Mouse (Mus musculus) embryonic fibroblast, embryonic 13.5 days (primary cell): ENCODE results near the gene Myo1c. TPM values are rescaled to one million over a fixed set of nuclear protein-coding genes. Genes with fewer than 3 reads are reported as not detected.

Source experiments
- H3K27ac ChIP-seq: 2 replicates; pipeline ENCODE4 v1.5.1; 2012; ENCODE audit warnings: low read length, control low read depth, inconsistent platforms; ENCODE audit not compliant: insufficient read depth
- H3K4me1 ChIP-seq: 2 replicates; pipeline ENCODE4 v1.6.1; 2011; ENCODE audit warnings: low read length; ENCODE audit not compliant: control insufficient read depth, insufficient read depth
- H3K4me3 ChIP-seq: 2 replicates; pipeline ENCODE4 v1.5.1; 2011; ENCODE audit warnings: mild to moderate bottlenecking, control low read depth, low read length; ENCODE audit not compliant: insufficient read depth
- CTCF ChIP-seq: IDR thresholded peaks from 2 replicates; pipeline ENCODE4 v1.5.1; 2011; ENCODE audit warnings: mild to moderate bottlenecking, control low read depth, low read length, moderate library complexity, borderline replicate concordance; ENCODE audit not compliant: insufficient read depth
- POLR2A ChIP-seq: IDR thresholded peaks from 2 replicates; pipeline ENCODE4 v1.6.1; 2011; ENCODE audit warnings: low read depth, mild to moderate bottlenecking, control low read depth, low read length, moderate library complexity
- polyA plus RNA-seq: library from polyadenylated mRNA; stranded (reverse); fragments of >200 nt; gene quantifications from 2 replicates; pipeline ENCODE4 v1.2.4, GENCODE M21; 2011; ENCODE audit warnings: low read depth; ENCODE audit not compliant: missing spikeins, insufficient read length

Gene Myo1c
- polyA plus RNA-seq, 1 experiment: 169 TPM

- TF ChIP-seq POLR2A (no peak), CTCF (no peak)
- Histone ChIP-seq H3K4me3 (no peak overlapping the region), H3K4me1 (peaks cover 13% of the 10 kb centered on the region), H3K27ac (no peak overlapping the region)
These were observed 27.5 kb upstream of the Myo1c start for GRCm38 (mm10) chr11:75622588-75623329.

- Histone ChIP-seq H3K4me3 (no peak overlapping the region), H3K4me1 (peaks cover 13% of the 10 kb centered on the region), H3K27ac (no peak overlapping the region)
- TF ChIP-seq CTCF (no peak), POLR2A (no peak)
These were observed 26.2 kb upstream of the Myo1c start for GRCm38 (mm10) chr11:75624102-75624554.

GRCm38 (mm10) chr11:75625820-75626219 lies 24.5 kb upstream of the Myo1c start:
- H3K27ac ChIP-seq: no peak overlapping the region
- TF ChIP-seq CTCF (no peak), POLR2A (no peak)
- no peak overlapping the region for H3K4me3 ChIP-seq

GRCm38 (mm10) chr11:75630098-75630497 lies 20.2 kb upstream of the Myo1c start:
- Histone ChIP-seq H3K27ac (peak overlapping the region; percentile 71), H3K4me3 (peak overlapping the region; percentile 83), H3K4me1 (peaks cover 5% of the 10 kb centered on the region; the same call in 1 of the 2 replicates)
- no peak for TF ChIP-seq CTCF
- no peak for TF ChIP-seq POLR2A

More at GRCm38 (mm10) chr11:75625820-75626219, 24.5 kb upstream of the Myo1c start:
- peaks cover 6% of the 10 kb centered on the region; the same call in 1 of the 2 replicates for H3K4me1 ChIP-seq

GRCm38 (mm10) chr11:75630645-75631229 lies 19.6 kb upstream of the Myo1c start, which contains the start of gene Inpp5k:
Gene Inpp5k, plus strand, starts transcription at chr11:75630988.
- TF ChIP-seq CTCF: no peak
- TF ChIP-seq POLR2A: peak; percentile 97
- peak within 1 kb of the TSS; percentile 71 for H3K27ac ChIP-seq
- H3K4me1 ChIP-seq: peaks cover 5% of the 10 kb centered on the region; the same call in 1 of the 2 replicates
- peak within 1 kb of the TSS; percentile 93 for H3K4me3 ChIP-seq

GRCm38 (mm10) chr11:75631561-75632225 lies 18.6 kb upstream of the Myo1c start:
- Histone ChIP-seq H3K4me3 (peak overlapping the region; percentile 93), H3K27ac (no peak overlapping the region), H3K4me1 (peaks cover 5% of the 10 kb centered on the region; the same call in 1 of the 2 replicates)
- TF ChIP-seq CTCF (no peak), POLR2A (no peak)

GRCm38 (mm10) chr11:75632921-75633320 lies 17.4 kb upstream of the Myo1c start:
- TF ChIP-seq POLR2A: no peak
- no peak for TF ChIP-seq CTCF
- Histone ChIP-seq H3K4me1 (peaks cover 5% of the 10 kb centered on the region; the same call in 1 of the 2 replicates), H3K27ac (no peak overlapping the region), H3K4me3 (no peak overlapping the region)

- peaks cover 5% of the 10 kb centered on the region; the same call in 1 of the 2 replicates for H3K4me1 ChIP-seq
- TF ChIP-seq CTCF (no peak), POLR2A (no peak)
- no peak overlapping the region for H3K4me3 ChIP-seq
- no peak overlapping the region for H3K27ac ChIP-seq
These were observed 15.5 kb upstream of the Myo1c start for GRCm38 (mm10) chr11:75634801-75635200.

GRCm38 (mm10) chr11:75635315-75635714 lies 15.0 kb upstream of the Myo1c start:
- Histone ChIP-seq H3K4me3 (no peak overlapping the region), H3K4me1 (peaks cover 5% of the 10 kb centered on the region; the same call in 1 of the 2 replicates), H3K27ac (no peak overlapping the region)
- TF ChIP-seq POLR2A (no peak), CTCF (no peak)
